Mouse (Mus musculus): Measurements from ENCODE around the gene Lrrc34.

- TF ChIP-seq CHD2 (IDR thresholded peaks at IDR 0.05; ENCODE audit: low read depth, low read length) (no peak), MAFK (IDR thresholded peaks at IDR 0.05; ENCODE audit: insufficient read depth, low read depth, low read length) (no peak)
These were observed 55.2 kb downstream of the Lrrc34 start for GRCm38 (mm10) chr3:30592418-30592853.
